Mouse (Mus musculus): ENCODE results near the gene Rab3b. TPM values are rescaled to one million over a fixed set of nuclear protein-coding genes. Genes with fewer than 3 reads are reported as not detected.
"Not testable (repeated sequence)": the region's sequence is repeated elsewhere in the genome, so short reads cannot be mapped to it uniquely, and the experiment has no call there.

Rab3b gene
- total and polyA plus RNA-seq, 3 experiments = 38.6 to 51.5 (median 41.6) TPM

DNA sequence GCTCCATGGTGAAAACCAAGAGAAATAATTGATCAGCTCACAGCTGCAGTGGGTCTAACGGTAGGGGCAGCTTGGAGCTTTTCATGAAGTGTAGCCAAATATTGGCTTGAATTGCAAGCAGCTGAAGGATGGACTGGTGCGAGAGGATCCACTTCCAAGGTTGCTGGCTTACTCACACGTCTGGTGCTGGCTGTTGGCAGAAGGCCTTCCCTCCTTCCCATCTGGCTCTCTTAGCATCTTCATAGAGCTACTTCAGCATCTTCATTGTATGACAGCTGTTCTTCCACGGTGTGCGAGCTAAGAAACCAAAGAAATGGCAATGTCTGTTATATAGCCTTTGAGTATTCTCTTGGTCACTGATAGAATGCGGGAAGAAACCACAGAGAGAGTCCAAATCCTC, 12.0 kb downstream of the Rab3b start:
- no peak for DNase-seq

DNA sequence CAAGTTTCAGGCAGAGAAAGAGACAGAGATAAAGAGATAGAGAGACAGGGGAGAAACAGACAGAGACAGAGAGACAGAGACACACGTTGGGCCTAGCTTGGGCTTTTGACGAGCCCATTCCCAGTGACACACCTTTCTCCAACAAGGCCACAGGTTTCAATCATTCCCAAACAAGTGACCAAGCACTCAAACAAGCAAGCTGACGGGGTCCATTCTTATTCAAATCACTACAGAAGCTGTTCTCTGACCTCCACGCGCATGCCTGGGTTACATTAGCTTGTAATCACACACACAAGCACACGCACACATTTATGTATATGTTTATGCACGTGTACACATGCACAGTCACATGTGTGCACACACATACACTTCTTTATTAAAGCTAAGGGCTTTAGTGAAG, 21.6 kb downstream of the Rab3b start:
- no peak for DNase-seq

DNA sequence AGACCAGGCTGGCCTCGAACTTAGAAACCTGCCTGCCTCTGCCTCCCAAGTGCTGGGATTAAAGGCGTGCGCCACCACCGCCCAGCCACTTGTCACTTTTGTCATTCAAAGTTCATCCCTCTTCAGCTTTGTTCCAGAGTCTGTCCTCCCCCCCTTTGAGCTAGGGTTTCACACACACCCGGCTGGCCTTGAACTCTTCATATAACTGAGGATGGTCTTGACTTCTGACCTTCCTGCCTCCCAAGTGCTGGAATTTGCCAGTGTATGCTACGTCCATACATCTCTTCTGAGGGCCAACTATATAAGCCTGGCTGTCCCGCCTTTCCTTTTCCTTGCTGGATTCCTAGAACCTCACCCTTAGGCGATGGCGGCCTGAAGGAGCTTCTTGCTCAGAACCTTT, 24.0 kb downstream of the Rab3b start:
- no peak for DNase-seq

DNA sequence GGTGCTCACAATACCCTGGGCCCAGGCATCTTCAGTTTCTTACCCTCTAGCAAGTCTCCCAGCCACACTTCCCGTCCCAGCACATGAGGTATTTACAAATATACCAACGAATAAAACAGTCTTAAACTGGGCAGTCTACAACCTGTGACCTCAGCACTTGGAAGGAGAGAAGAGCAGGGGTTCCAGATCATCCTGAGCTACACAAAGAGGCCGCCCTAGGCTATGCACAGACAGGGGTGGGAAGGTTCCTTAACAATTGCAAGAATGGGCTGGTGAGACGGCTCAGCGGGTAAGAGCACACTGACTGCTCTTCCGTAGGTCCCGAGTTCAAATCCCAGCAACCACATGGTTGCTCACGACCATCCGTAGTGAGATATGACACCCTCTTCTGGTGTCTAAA, 24.5 kb downstream of the Rab3b start:
- DNase-seq = no peak

DNA sequence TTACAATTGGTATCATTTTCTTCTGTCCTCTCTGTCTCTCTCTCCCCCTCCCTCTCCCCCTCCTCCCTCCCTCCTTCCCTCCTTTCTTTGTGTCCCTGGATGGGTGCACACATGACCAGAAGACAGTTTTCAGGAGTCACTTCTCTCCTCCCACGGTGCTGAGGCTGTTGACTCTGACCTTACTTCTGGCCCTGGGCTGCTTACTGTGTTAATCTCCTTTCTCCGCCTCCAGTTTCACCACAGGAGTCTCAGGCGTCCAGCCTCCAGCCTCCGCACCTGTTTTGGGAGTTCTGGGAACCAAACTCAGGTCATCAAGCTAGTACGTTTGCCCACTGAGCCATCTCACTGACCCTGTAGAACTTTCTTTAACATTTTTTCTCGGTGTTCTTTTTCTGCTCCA, 25.2 kb downstream of the Rab3b start:
- no peak for DNase-seq

DNA sequence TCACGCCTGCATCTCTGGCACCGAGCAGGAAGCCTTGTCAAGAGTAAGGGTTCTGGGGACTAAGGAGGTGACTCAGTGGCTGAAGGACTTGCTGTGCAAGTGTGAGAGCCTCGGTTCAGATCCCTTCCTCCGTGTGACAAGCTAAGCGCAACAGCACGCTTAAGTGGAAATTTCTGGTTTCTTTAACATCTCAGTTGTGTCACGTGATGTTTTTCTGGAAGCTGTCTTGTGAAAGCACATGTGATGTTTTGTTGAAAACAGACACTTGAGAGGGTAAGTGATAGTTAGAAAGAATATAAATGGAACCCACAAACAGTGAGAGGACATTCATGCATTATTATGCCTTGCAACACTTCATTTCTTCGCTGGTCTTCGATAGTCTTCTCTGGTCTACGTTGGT, 25.9 kb downstream of the Rab3b start:
- no peak for DNase-seq

DNA sequence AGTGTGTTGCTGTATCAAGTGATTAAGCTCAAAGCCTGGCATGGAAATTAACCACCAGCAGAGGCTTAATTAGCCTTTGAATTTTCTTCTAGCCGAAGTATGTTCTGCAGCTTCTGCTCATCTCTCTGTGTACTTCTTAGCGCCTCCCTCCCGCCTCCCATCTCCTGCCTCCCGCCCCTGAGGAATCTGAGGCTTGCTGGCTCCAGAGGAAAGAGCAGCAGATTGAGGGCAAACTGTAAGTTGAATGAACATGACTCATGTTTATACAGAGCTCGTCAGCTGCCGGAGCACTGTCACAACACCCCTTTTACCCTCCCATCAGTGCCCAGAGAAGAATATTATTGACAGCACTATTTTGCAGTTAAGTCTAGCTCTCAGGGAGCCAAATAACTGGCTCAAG, 27.0 kb downstream of the Rab3b start:
- no peak for DNase-seq

DNA sequence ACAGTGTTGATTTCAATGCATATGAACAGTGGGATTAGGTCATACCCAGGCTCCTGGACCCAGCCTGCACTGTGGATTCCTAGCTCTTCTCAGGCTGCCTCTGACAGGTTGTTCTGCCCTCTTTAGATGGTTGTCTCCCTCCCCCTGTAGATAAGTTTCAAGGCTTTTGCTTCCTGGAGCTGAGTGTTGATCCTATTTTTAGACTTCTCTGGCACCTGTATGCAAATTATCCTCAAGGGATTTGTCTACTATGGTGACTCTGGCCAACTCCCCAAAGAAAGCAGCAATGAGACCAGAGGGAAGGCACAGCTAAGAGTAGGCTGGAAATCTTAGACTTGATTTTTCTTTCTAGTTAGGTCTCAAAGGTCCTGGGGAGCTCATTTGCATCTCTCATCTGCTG, 28.6 kb downstream of the Rab3b start:
- DNase-seq = no peak

DNA sequence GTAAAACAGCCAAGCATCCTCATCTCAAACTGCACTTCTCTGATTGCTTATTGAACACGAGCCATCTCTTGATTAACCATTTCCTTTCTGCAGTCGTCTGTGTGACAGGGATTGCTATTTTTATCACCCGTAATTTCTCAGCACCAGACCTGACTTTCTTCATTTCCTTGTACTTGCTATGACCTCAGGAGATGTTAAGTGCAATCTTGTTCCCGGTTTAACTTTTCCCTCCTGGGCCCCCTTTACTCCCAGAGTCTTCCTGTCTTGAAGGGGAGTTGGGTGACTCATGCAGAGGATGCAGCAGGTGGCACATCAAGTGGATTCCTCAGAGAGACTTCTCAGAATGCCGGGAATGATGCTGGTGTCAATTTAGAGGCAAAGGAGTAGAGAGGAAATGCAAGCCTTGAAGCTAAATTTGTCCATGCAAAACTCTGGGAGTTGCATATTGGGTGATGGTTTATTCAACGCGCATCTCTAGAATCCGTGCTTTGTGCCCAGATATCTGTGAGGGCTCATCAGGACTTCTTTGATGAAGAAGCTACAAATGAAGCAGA, 31.1 kb downstream of the Rab3b start:
- DNase-seq = no peak

DNA sequence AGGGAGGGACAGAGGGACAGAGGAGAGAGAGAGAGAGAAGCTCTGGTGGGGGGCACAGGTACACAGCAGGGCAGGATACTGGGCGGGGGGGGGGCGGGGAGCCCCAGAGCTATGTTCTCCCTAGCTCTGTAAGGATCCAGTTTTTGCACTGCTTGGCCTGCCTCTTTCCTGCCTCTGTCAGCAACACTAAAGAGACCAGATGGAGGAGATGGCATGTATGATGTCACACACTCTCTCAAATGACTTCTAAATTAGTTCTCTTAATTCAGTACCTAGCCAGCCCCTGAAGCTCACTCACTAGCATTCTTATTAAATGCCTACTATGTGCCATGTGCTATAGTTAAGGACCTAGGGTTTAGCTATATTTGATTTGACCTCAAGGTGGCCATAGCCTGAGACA, 33.0 kb downstream of the Rab3b start:
- no peak for DNase-seq

DNA sequence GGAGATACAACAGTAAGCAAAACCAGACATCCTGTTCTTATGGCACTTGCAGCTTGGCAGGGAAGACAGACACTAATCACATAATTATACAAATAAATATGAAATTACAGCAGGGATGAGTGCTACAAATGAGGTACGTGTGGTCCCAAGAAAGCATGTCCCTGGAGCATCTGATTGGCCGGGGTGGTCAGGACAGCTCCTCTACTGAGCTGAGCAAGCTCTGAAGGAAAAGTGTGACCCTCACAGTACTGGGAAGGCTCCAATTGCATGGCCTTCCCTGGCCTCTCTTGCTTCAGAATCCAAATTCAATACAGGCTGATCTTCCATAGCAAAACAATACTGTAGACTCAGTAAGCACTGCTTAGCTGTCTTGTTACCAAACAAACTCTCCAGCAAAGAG, 34.3 kb downstream of the Rab3b start:
- DNase-seq = no peak

DNA sequence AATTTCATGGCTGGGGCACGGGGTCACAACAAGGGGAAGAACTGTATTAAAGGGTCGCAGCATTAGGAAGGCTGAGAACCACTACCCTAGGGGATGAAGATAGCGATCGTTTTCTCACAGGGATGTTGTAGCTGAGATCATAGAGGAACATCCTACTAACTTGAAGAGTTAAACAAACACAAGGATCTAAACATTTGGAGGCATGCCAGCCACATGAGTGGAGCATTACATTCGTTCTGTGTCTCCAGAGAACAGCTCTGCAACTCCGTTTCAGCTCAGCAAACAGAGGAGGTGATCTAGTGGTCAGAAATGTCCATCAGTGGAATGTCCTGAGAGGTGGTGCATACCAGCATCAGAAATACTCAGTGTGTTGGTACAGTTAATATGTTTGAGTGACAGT, 35.5 kb downstream of the Rab3b start:
- no peak for DNase-seq

DNA sequence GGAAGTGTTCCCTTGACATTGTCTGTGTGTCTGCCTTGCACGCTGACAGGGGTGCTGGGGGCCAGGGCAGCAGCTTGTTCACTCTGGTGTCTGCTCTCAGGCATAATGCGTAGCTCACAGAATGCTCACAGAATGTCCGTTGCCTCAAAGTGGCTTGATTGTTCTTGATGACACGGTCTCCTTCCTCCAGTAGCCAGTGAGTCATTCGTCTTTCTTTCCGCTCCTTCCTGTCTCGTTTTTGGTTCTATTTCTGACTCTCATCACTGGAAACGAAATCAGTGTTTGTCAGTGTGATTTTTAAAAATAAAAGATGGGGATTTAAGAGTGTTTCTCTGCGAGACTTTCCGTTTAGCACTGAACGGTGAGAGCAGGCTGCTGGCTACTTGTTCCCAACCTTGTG, 36.2 kb downstream of the Rab3b start:
- no peak for DNase-seq

DNA sequence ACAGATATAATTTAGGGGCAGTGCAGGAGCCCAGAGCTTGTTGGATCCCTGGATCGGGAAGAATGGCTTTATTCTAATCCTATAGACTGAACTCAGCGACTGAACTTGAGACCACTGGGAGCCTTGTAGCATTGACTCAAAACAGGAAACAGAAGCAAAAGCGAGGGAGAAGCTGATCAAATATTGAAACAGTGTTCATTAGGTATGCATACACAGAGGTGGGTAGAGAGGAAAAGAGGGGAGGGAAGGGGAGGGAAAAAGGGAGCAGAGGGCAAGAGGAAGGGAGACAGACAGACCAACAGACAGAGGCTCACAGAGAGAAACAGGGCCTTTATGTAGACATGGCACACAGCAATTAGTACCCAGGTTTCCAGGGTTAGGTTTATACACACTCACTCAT, 38.8 kb downstream of the Rab3b start:
- DNase-seq = no peak

DNA sequence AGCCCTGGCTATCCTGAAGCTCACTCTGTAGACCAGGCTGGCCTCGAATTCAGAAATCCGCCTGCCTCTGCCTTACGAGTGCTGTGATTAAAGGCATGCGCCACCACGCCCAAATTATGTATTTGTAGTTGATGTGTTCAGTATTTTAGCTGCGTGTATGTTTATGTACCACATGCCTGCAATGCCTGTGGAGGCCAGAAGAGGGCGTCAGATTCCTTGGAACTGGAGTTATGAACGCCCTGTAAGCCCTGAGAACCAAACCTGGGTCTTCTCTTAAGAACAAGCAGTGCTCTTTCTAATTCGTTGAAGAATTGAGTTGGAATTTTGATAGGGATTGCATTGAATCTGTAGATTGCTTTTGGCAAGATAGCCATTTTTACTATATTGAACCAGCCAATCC, 49.1 kb downstream of the Rab3b start:
- DNase-seq = not testable (repeated sequence)

DNA sequence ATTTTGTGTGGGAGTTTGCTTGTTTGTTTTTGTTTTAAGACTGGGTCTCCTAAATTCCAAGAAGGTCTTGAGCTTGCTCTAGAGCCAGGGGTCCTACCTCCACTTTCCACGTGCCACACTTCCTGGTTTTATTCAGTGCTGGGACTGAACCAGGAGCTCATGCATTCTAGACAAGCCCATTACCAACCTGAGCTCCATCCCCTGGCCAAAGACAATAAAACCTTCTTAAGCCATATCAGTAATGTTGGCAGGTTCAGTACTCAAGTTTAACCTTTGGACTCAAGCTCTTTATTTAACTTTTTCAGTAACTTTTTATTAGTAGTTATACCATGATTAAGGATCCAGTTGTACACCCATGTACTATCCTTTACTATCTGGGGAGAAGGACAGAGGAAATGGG, 54.3 kb downstream of the Rab3b start:
- no peak for DNase-seq

DNA sequence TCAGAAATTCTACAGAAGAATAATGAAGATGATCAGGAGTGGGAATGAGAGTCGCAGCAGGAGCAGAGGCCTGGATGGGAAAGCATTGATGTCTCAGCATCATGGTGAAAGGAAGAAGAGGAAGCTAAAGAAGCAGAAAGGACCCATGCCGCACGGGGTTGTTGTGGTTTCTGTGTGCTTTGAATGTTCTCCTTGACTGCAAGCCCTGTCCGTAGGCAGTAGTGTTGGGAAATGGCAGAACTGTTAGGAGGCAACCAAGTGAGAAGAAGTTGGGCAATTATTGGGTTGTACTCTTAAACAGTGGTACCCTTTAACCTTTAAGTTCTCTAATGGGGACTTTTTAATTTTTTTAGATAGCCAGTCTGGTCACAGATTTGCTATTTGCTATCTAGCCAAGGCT, 56.0 kb downstream of the Rab3b start:
- no peak for DNase-seq

DNA sequence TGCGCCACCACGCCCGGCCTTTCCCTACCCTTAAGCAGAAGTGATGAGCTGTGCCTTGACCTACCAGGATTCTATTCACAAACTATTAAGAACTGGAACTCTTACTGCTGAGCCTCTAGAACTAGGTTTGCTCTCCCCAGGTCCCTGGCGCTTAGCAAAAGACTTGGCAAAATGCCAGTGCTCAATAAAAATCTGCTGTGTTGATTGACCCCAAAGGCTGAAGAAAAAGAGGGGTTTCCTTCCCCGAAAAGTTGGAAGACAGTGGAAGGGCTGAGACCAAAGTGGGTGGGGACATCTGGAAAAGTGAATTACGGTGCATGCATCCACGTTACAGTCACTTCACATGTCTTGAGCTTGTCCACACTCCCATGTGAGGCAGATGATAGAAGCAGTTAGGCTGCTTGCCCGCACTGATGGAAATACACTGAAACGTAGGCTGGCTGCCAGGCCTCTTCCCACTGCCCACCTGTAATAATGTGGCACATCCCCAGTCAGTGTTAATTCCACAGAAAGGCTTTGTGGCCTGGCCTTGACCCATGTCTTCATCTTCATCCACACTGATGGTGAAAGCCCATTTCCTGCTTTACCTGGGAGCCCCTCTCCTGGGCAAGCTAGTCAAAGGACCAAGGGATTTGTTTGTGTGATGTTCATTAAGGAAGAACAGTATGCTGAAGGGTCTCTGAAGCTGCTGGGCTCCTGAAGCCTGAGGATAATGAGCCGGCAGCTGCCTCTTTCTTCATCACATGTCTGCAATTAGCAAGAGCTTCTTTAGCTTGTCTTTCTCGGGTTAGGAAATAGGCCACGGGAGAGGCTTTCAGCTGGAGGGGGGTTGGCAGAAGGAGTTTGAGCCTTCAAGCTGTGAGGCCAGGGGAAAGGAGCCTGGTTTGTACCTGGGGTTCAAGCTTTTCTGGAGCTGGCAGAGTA, 59.2 kb downstream of the Rab3b start:
- no peak for DNase-seq

DNA sequence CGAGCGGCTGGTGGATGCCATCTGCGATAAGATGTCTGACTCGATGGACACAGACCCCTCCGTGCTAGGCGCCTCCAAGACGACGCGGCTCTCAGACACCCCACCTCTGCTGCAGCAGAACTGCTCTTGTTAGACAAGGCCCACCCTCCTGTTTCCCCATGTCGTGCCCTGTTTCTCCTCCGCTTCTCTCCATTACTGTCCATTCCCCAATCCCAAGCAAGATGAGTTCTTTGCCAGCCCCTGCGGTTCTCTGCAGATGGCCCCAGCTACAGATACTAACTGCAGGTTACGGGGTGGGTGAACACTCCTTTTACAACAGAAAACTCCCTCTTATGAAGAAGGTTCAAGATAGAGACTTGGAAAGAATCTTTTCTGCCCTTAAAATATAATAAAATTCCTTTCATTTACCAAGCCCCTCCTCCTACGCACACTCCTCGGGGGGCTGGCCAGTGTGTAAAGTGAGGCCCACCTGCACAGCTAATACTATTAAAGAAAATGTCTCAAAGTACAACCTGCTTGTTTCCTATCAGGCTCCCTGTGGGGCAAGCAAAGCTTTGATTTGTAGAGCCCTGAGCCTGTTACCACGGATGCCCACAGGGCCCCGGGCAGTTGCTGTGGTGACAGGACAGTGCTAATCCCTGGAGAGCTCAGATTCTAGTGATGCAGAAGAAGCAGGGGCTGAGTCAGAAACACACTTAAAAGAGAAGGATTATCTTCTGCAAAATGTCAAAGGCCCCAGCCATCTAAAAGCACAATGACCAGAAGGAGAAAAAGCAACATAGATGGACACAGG, 62.0 kb downstream of the Rab3b start:
- no peak for DNase-seq

DNA sequence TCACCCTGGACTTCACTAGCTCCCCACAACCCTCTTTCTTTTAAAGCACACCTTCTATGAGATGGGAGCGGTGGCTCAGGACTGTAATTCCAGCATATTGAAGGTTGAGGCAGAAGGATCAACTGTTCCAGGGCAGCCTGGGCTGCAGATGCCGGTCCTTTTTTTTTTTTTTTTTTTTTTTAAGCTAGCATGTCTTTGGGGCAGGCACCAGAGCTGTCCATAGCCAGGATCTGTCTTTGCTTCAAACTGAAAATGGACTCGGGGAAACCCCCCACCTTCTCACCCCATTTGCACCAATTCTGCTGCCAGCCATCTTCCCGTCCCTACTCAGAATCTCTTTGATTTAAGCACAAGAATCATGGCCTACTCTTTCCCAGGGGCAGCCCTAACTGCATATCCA, 63.3 kb downstream of the Rab3b start:
- no peak for DNase-seq

DNA sequence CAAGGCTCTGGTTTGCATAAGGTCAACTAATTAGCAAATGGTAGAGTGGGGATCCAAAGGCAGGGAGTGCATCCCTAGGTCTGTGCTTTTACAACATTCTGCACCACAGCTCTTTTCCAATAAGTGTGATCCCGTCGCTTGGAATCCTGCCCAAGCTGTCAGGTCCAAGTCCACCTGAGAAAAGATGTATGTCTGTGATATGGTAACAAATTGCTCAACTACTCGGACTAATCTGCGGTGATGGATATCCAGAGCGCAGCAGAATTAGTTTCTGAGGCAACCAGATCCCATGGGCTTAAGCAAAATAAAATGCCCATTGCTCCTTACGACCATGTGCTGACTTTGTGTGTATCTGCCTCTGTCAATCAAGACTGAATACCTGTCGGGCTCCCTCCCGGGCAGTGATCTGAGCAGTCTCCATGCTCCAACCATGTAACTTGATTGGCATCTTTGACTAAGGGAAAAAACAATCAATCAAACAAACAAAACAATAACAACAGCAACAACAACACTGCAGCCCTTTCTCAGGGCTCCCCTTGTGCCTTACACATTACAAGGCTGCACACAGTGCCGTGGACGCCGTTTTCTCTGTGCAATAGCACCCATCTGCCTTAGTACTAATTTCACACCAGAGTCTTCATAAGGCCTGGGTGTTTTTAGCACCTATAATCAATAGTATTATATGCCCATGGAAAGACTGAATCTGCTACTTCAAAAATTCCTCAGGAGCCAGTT, 64.3 kb downstream of the Rab3b start:
- no peak for DNase-seq

DNA sequence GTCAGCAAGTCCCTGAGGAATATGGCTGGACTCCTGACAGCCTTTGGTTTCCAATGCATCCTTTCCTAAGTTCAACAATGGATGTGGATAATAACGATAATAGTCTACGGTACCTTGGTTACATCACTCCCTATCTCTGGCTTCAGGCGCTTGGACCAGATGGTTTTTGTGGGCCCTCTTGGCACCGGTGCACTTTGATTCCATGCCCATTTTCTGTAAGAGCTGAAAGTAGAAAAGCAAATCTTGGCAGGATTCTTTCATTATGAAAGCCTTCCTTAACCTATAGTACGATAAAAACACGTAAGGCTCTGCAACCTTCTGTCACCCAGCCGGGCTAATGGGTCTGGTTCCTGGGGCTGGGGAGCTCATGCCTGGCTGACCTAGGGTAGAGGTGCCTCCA, 70.3 kb downstream of the Rab3b start:
- DNase-seq = no peak

DNA sequence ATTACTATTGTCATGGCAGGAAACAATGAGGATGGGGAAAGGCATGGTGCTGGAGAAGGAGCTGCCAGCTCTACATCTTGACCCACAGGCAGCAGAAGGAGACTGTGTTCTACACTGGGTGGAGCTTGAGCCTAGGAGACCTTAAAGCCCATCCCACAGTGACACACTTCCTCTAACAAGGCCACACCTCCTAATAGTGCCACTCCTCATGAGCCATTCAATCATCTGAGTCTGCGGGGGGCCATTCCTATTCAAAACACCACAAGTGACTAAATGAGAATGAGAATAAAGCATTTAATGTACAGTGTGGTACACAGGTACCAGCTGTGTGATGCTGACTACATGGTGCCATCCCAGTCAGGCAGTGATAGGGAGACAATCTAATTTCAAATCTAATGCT, 71.3 kb downstream of the Rab3b start:
- DNase-seq = no peak
